Mouse (Mus musculus) bone marrow, adult 2 months (tissue): ENCODE data around the gene Als2. TPM values are rescaled to one million over a fixed set of nuclear protein-coding genes. Genes with fewer than 3 reads are reported as not detected.

Experiments
- H3K27ac ChIP-seq: fragments of 200-500 bp; 2 replicates; pipeline ENCODE4 v1.5.1; 2012; ENCODE audit warnings: low read depth, mild to moderate bottlenecking, control low read depth, inconsistent platforms, low read length; ENCODE audit not compliant: control insufficient read depth, poor library complexity, insufficient read depth
- H3K4me1 ChIP-seq: fragments of 200-500 bp; 2 replicates; pipeline ENCODE4 v1.6.1; 2011; ENCODE audit warnings: low read length; ENCODE audit not compliant: control insufficient read depth, insufficient read depth
- H3K4me3 ChIP-seq: fragments of 200-500 bp; replicated peaks from 2 replicates; pipeline ENCODE3; 2011; ENCODE audit warnings: mild to moderate bottlenecking, low read depth, low read length, control low read depth; ENCODE audit not compliant: control insufficient read depth
- CTCF ChIP-seq: fragments of 200-500 bp; IDR thresholded peaks from 2 replicates; pipeline ENCODE4 v1.5.1; 2011; ENCODE audit warnings: low read length, control low read depth; ENCODE audit not compliant: control insufficient read depth, insufficient read depth
- POLR2A ChIP-seq: fragments of 200-500 bp; IDR thresholded peaks from 2 replicates; pipeline ENCODE4 v1.6.1; 2011; ENCODE audit warnings: low read depth, mild to moderate bottlenecking, control low read depth, low read length, borderline replicate concordance; ENCODE audit not compliant: control insufficient read depth
- WGBS: fragments of 180-500 bp; shearing (Covaris S2); methylation state at CpG from one replicate; pipeline ENCODE4 v1.1.7; 2018; 5-methylcytosine and 5-hydroxymethylcytosine counted together
- polyA plus RNA-seq: library from polyadenylated mRNA; stranded (reverse); fragments of >200 nt; gene quantifications from 2 replicates; pipeline ENCODE4 v1.2.4, GENCODE M21; 2011; ENCODE audit warnings: low replicate concordance; ENCODE audit not compliant: missing spikeins, insufficient read depth, insufficient read length

Gene Als2
- polyA plus RNA-seq, 1 experiment: 8.0 TPM

DNA sequence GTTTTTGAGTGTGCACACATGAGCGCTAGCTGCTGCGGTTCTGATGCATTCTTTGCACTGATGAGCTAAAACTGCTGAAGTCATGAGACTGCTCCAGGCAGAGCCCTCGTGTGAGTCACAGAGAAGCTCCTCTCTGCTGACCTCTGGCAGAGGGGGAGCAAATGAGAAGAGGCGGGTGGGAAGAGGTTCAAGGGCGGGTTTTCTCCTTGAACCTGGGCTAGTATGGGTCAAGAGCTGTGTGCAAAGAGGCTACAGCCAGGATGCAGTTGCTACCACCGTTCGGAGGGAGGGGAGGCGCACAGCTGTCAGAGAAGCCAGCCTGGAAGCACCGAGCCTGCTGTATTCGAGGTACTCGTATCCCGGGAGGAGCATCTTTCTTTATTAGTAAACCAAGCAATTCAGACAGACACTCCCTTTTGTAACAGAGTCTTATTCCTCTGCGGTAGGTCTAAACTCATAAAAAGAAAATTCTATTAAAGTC, 19.8 kb upstream of the Als2 start, which contains the start of gene Cdk15:
Cdk15 (plus strand) TSS at position 156 of the 481 bp plus-strand sequence.
- WGBS: 51% methylated on average over 13 of the region's 13 CpGs
- no peak within 1 kb of the TSS for H3K4me3 ChIP-seq
- H3K4me1 ChIP-seq: no peaks in the 10 kb centered on the region
- no peak within 1 kb of the TSS for H3K27ac ChIP-seq
- no peak for TF ChIP-seq POLR2A

- Histone ChIP-seq H3K4me1 (no peaks in the 10 kb centered on the region), H3K4me3 (no peak overlapping the region), H3K27ac (no peak overlapping the region)
- no peak for TF ChIP-seq CTCF
- TF ChIP-seq POLR2A: no peak
- WGBS: 20% methylated on average over 18 of the region's 18 CpGs
Observed at GRCm38 (mm10) chr1:59253301-59253909, 16.4 kb upstream of the Als2 start.

DNA sequence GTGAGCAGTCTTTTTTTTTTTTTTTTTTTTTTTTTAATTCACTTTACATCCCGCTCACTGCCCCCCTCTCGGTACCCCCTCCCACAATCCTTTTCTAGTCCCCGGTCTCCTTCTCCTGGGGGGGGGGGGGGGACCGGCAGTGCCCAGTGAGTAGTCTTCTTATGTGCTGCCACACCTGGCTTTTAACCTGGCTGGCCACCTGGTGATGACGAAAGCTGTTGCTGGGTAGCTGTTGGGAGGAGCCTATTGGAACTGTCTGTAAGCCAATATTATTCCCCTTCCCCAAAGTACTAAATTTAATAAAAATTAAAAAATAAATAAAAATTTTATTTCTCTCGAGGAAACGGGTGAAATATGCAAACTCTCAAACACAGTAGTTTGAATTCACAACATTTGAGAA, 15.7 kb upstream of the Als2 start:
- H3K4me1 ChIP-seq: no peaks in the 10 kb centered on the region
- no peak overlapping the region for H3K4me3 ChIP-seq
- TF ChIP-seq POLR2A (no peak), CTCF (no peak)
- WGBS: 21% methylated on average over 7 of the region's 7 CpGs
- no peak overlapping the region for H3K27ac ChIP-seq

DNA sequence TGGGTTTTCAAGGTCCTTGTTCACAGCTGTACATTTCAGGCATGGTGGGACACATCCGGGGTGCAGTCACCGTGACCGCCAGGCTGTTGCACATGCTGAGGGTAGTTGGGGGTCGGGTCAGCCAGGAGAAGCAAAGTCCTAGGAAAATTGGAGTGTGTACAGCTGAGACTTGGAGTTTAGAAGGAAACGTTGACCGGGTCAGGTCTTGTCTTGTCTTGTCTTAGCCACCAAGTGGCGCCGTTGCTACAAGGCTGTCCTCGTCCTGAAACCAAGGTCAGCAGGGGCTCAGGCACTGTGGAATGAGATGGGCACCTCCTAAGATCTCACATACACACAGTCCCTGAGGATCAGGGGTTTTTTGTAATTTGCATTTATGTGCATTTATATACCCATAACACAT, 10.6 kb upstream of the Als2 start:
- TF ChIP-seq POLR2A (no peak), CTCF (peak; percentile 70)
- Histone ChIP-seq H3K4me1 (no peaks in the 10 kb centered on the region), H3K27ac (no peak overlapping the region), H3K4me3 (no peak overlapping the region)
- 6% methylated on average over 9 of the region's 9 CpGs for WGBS

GRCm38 (mm10) chr1:59243770-59244169, 6.7 kb upstream of the Als2 start:
- H3K4me1 ChIP-seq: no peaks in the 10 kb centered on the region
- WGBS: 63% methylated on average over 2 of the region's 2 CpGs
- no peak overlapping the region for H3K27ac ChIP-seq
- H3K4me3 ChIP-seq: no peak overlapping the region
- TF ChIP-seq CTCF: no peak
- TF ChIP-seq POLR2A: no peak

DNA sequence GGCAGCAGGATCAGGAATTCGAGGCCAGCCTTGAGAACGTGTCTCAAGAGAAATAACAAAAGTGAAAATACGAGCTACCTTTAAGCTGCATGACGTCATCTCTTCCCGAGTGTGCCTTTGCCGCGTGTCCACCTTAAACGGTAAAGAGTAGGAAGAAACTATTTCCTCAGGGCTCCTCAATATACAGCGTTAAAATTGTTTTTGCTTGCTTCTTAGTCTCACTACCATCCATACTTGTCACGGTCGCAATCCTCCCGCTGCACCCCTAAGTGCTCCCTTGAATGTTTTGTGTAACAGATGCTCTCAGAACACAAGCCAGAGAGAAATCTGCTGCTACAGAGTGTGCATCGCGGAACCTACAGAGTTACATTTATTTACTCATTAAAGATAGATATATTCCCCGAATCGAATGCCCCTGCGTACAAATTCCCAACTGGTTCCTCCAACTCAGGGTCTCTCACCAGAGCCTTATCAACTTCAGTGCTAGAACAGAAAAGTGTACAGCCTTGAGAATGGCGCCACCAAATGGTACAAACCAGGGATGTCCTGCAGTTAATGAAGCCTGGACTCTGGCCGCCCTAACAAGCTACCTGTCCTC, 682 bp upstream of the Als2 start:
- no peak for TF ChIP-seq POLR2A
- TF ChIP-seq CTCF: peak; percentile 65
- peak overlapping the region; percentile 56 for H3K4me3 ChIP-seq
- no peak overlapping the region; the same call in 1 of the 2 replicates for H3K27ac ChIP-seq
- no peaks in the 10 kb centered on the region for H3K4me1 ChIP-seq
- WGBS: under 1% methylated on average over 19 of the region's 19 CpGs

- no peaks in the 10 kb centered on the region for H3K4me1 ChIP-seq
- no peak overlapping the region for H3K4me3 ChIP-seq
- TF ChIP-seq CTCF: no peak
- TF ChIP-seq POLR2A: no peak
- WGBS: 82% methylated on average over 4 of the region's 4 CpGs
- no peak overlapping the region for H3K27ac ChIP-seq
Observed at GRCm38 (mm10) chr1:59229187-59229586, 7.8 kb downstream of the Als2 start.

DNA sequence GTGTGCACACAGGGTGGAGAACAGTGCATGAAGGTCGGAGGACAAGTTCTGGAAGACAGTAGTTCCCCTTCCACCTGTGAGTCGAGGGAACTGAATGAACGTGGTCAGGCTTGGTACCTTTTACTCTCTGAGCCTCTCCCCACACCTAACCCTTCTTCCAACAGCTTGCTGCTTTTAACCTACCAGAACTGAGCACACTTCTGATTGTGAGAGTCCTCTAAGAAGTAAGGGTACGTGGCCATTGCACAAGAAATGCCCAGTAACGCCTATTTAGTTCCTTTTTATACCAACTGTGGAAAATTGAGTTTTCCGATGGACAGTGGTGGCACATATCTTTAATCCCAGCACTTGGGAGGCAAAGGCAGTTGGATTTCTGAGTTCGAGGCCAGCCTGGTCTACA, 8.5 kb downstream of the Als2 start:
- Histone ChIP-seq H3K27ac (no peak overlapping the region), H3K4me1 (no peaks in the 10 kb centered on the region), H3K4me3 (no peak overlapping the region)
- 41% methylated on average over 7 of the region's 7 CpGs for WGBS
- no peak for TF ChIP-seq CTCF
- no peak for TF ChIP-seq POLR2A
